Mouse (Mus musculus) liver, embryonic 14.5 days (tissue): ENCODE measurements around the gene Coasy.

Experiments
- CTCF ChIP-seq: IDR thresholded peaks from 2 replicates; pipeline ENCODE4 v1.5.1; 2016; ENCODE audit warnings: antibody characterized with exemption, low read depth, control low read depth
- EP300 ChIP-seq: IDR thresholded peaks from 2 replicates; pipeline ENCODE4 v1.6.1; 2016; ENCODE audit warnings: antibody characterized with exemption, low read depth

GRCm38 (mm10) chr11:101080421-101080820, 1.9 kb upstream of the Coasy start:
- no peak for TF ChIP-seq CTCF
- TF ChIP-seq EP300 = no peak
